8 mouse cellular contexts compared by ENCODE assay signal in genomic region chr2:39226019-39226640, GRCm38 (mm10). TPM values are rescaled to one million over a fixed set of nuclear protein-coding genes. Genes with fewer than 3 reads are reported as not detected.
A peak's percentile ranks its signal among the peaks of the same experiment; 100 is the strongest.
DNase-seq lines count a peak whose midpoint lies in the region; ATAC-seq and TF ChIP-seq lines count a peak whose summit lies in the region.

Ppp6c (minus strand) TSS chr2:39226451.

- peak within 1 kb of the TSS; percentile 91 for H3K9ac ChIP-seq in embryonic facial prominence, embryonic 13.5 days
- H3K9ac ChIP-seq in limb, embryonic 12.5 days (replicated peaks) = peak within 1 kb of the TSS; percentile 84
- peak within 1 kb of the TSS; percentile 76 for H3K9ac ChIP-seq in midbrain, embryonic 15.5 days

- peak; percentile 93 for DNase-seq in 3134 (ENCODE audit: extremely low read depth, insufficient read length, low spot score)
- peak; percentile 93 to 94 for DNase-seq in adrenal gland, postnatal 36 days
- peak; percentile 97 to 98 for DNase-seq in heart, adult 18-20 months
- peak; percentile 98 for DNase-seq in kidney, adult 2 months
- DNase-seq in spleen, adult 2 months (ENCODE audit: low read depth in 1 of 2, low spot score in 2 of 2) = peak; percentile 91 to 95

- peak within 1 kb of the TSS; percentile 93 for H3K27ac ChIP-seq in embryonic facial prominence, embryonic 13.5 days
- peak within 1 kb of the TSS; percentile 92 for H3K27ac ChIP-seq in kidney, adult 2 months (ENCODE audit: insufficient read depth, low read depth, low read length)
- peak within 1 kb of the TSS; percentile 95 for H3K27ac ChIP-seq in limb, embryonic 12.5 days
- H3K27ac ChIP-seq in midbrain, embryonic 15.5 days = peak within 1 kb of the TSS; percentile 94
- peak within 1 kb of the TSS; percentile 94 for H3K27ac ChIP-seq in spleen, adult 2 months (ENCODE audit: insufficient read depth, low read length)

- under 1% methylated on average over 49 of the region's 56 CpGs for WGBS in embryonic facial prominence, embryonic 13.5 days
- under 1% methylated on average over 56 of the region's 56 CpGs for WGBS in kidney, adult 2 months
- WGBS in limb, embryonic 12.5 days = under 1% methylated on average over 53 of the region's 56 CpGs
- WGBS in midbrain, embryonic 15.5 days = under 1% methylated on average over 56 of the region's 56 CpGs
- WGBS in spleen, adult 2 months = under 1% methylated on average over 56 of the region's 56 CpGs

- no peaks in the 10 kb centered on the region for H3K27me3 ChIP-seq in embryonic facial prominence, embryonic 13.5 days
- no peaks in the 10 kb centered on the region for H3K27me3 ChIP-seq in kidney, adult 2 months (replicated peaks; ENCODE audit: control insufficient read depth, insufficient read depth, low read length)
- no peaks in the 10 kb centered on the region for H3K27me3 ChIP-seq in limb, embryonic 12.5 days
- no peaks in the 10 kb centered on the region for H3K27me3 ChIP-seq in midbrain, embryonic 15.5 days (replicated peaks)
- no peaks in the 10 kb centered on the region for H3K27me3 ChIP-seq in spleen, adult 2 months (ENCODE audit: control insufficient read depth, insufficient read depth, low read length)

- ATAC-seq in embryonic facial prominence, embryonic 13.5 days (ENCODE audit: insufficient number of reproducible peaks, insufficient read depth, low FRiP score, low TSS enrichment, low read depth) = peak; percentile 95
- ATAC-seq in limb, embryonic 12.5 days (ENCODE audit: insufficient number of reproducible peaks, insufficient read depth, low FRiP score, low TSS enrichment, low read depth) = peak; percentile 97
- peak; percentile 99 for ATAC-seq in midbrain, embryonic 15.5 days (replicated peaks)

- no peaks in the 10 kb centered on the region for H3K9me3 ChIP-seq in embryonic facial prominence, embryonic 13.5 days
- no peaks in the 10 kb centered on the region for H3K9me3 ChIP-seq in limb, embryonic 12.5 days
- H3K9me3 ChIP-seq in midbrain, embryonic 15.5 days = no peaks in the 10 kb centered on the region

- H3K4me1 ChIP-seq in embryonic facial prominence, embryonic 13.5 days = peaks cover 8% of the 10 kb centered on the region
- no peaks in the 10 kb centered on the region; the same call in 1 of the 2 replicates for H3K4me1 ChIP-seq in kidney, adult 2 months (ENCODE audit: control insufficient read depth, insufficient read depth, low read length)
- H3K4me1 ChIP-seq in limb, embryonic 12.5 days (replicated peaks) = peaks cover 11% of the 10 kb centered on the region
- peaks cover 25% of the 10 kb centered on the region for H3K4me1 ChIP-seq in midbrain, embryonic 15.5 days
- H3K4me1 ChIP-seq in spleen, adult 2 months (ENCODE audit: control insufficient read depth, insufficient read depth, insufficient read length) = peaks cover 2% of the 10 kb centered on the region; the same call in 1 of the 2 replicates

- TF ChIP-seq CTCF in kidney, adult 2 months (conservative IDR thresholded peaks at IDR 0.05; ENCODE audit: insufficient read depth, insufficient read length, low read depth, low read length) = no peak
- TF ChIP-seq CTCF in spleen, adult 2 months (IDR thresholded peaks at IDR 0.05; ENCODE audit: extremely low read depth, insufficient read depth, insufficient read length, insufficient replicate concordance) = no peak

- H3K36me3 ChIP-seq in embryonic facial prominence, embryonic 13.5 days = no peaks in the 10 kb centered on the region
- no peaks in the 10 kb centered on the region for H3K36me3 ChIP-seq in kidney, adult 2 months (ENCODE audit: control insufficient read depth, insufficient read depth, low read length)
- H3K36me3 ChIP-seq in limb, embryonic 12.5 days = no peaks in the 10 kb centered on the region
- no peaks in the 10 kb centered on the region for H3K36me3 ChIP-seq in midbrain, embryonic 15.5 days (replicated peaks)
- H3K36me3 ChIP-seq in spleen, adult 2 months (ENCODE audit: control insufficient read depth, insufficient read depth, low read length) = no peaks in the 10 kb centered on the region

- peak within 1 kb of the TSS; percentile 70 for H3K4me3 ChIP-seq in embryonic facial prominence, embryonic 13.5 days
- peak within 1 kb of the TSS; percentile 95 for H3K4me3 ChIP-seq in kidney, adult 2 months (ENCODE audit: insufficient read depth, low read depth, low read length)
- peak within 1 kb of the TSS; percentile 77 for H3K4me3 ChIP-seq in limb, embryonic 12.5 days (replicated peaks)
- H3K4me3 ChIP-seq in midbrain, embryonic 15.5 days = peak within 1 kb of the TSS; percentile 85
- H3K4me3 ChIP-seq in spleen, adult 2 months (ENCODE audit: extremely low read depth, insufficient read depth, insufficient read length) = peak within 1 kb of the TSS; percentile 90

- H3K4me2 ChIP-seq in embryonic facial prominence, embryonic 13.5 days = peak within 1 kb of the TSS; percentile 62
- H3K4me2 ChIP-seq in limb, embryonic 12.5 days = peak within 1 kb of the TSS; percentile 56
- peak within 1 kb of the TSS; percentile 60 for H3K4me2 ChIP-seq in midbrain, embryonic 15.5 days

- TF ChIP-seq POLR2A in kidney, adult 2 months (IDR thresholded peaks at IDR 0.05; ENCODE audit: low read depth, low read length) = peak; percentile 71
- TF ChIP-seq POLR2A in spleen, adult 2 months (IDR thresholded peaks at IDR 0.05; ENCODE audit: low read depth, low read length) = peak; percentile 73

RNA-seq across cellular contexts. Expression of gene Ppp6c, which starts in this region (rescaled TPM):
- 100 to 1,000 TPM in 1 of 2 experiments, 10 to 100 TPM in 1; 89.0 to 106 TPM for total RNA-seq in adrenal gland, postnatal 36 days (2021)
- polyA plus RNA-seq in embryonic facial prominence, embryonic 13.5 days (2015; fragmentation: Nextera tagmentation; extraction: Ambion mirVana) = 67.7 and 70.8 TPM in 2 replicates
- total RNA-seq in heart, adult 18-20 months (2021) = 10 to 100 TPM; 56.3 to 56.5 TPM
- 24.9 and 32.6 TPM in 2 replicates for polyA plus RNA-seq in kidney, adult 2 months (2012; rRNA removed)
- polyA plus RNA-seq in limb, embryonic 12.5 days (2016; fragmentation: Nextera tagmentation; extraction: Ambion mirVana) = 64.4 and 65.7 TPM in 2 replicates
- 66.1 and 68.8 TPM in 2 replicates for polyA plus RNA-seq in midbrain, embryonic 15.5 days (2015; fragmentation: Nextera tagmentation; extraction: Ambion mirVana)
- 11.0 and 11.8 TPM in 2 replicates for polyA plus RNA-seq in spleen, adult 2 months (2012; rRNA removed)

Comparison
In these comparisons a context has a peak if more than half of its experiments do, and no peak if none do; other contexts are left out.
1. Peak in every context shown above with its lines: DNase-seq, ATAC-seq, H3K4me3 ChIP-seq and H3K27ac ChIP-seq.